Mouse (Mus musculus): Measurements from ENCODE around the gene Slit1. TPM values are rescaled to one million over a fixed set of nuclear protein-coding genes. Genes with fewer than 3 reads are reported as not detected.

Slit1 gene
- polyA plus RNA-seq, 1 experiment from 2014 or later, result 0.97 TPM

GRCm38 (mm10) chr19:41672836-41673235, 70.6 kb downstream of the Slit1 start:
- Histone ChIP-seq H3K9me3 (replicated peaks; ENCODE audit: control insufficient read depth, low read length) (no peaks in the 10 kb centered on the region), H3K27ac (ENCODE audit: low read length) (no peak overlapping the region), H3K4me3 (replicated peaks; ENCODE audit: low read length) (no peak overlapping the region), H3K4me2 (ENCODE audit: low read depth, low read length) (no peak overlapping the region), H3K4me1 (ENCODE audit: control insufficient read depth, insufficient read depth, low read length) (no peaks in the 10 kb centered on the region), H3K27me3 (ENCODE audit: control insufficient read depth, insufficient read depth, low read length) (no peaks in the 10 kb centered on the region; the same call in 1 of the 2 replicates), H3K36me3 (ENCODE audit: control insufficient read depth, insufficient read depth, low read length) (no peaks in the 10 kb centered on the region), H3K9ac (ENCODE audit: low read length) (no peak overlapping the region)
- no peak for ATAC-seq (ENCODE audit: insufficient read depth, low FRiP score)
- 56% methylated on average over 4 of the region's 4 CpGs for WGBS

GRCm38 (mm10) chr19:41670931-41671330, 72.5 kb downstream of the Slit1 start:
- ATAC-seq (ENCODE audit: insufficient read depth, low FRiP score), result no peak
- no peak overlapping the region for H3K4me3 ChIP-seq (replicated peaks; ENCODE audit: low read length)
- no peaks in the 10 kb centered on the region for H3K4me1 ChIP-seq (ENCODE audit: control insufficient read depth, insufficient read depth, low read length)
- H3K9me3 ChIP-seq (replicated peaks; ENCODE audit: control insufficient read depth, low read length), result no peaks in the 10 kb centered on the region
- no peak overlapping the region for H3K9ac ChIP-seq (ENCODE audit: low read length)
- WGBS, result 50% methylated on average over 7 of the region's 7 CpGs
- no peak overlapping the region for H3K27ac ChIP-seq (ENCODE audit: low read length)
- peaks cover 5% of the 10 kb centered on the region; the same call in 1 of the 2 replicates for H3K27me3 ChIP-seq (ENCODE audit: control insufficient read depth, insufficient read depth, low read length)
- H3K36me3 ChIP-seq (ENCODE audit: control insufficient read depth, insufficient read depth, low read length), result no peaks in the 10 kb centered on the region
- no peak overlapping the region for H3K4me2 ChIP-seq (ENCODE audit: low read depth, low read length)

GRCm38 (mm10) chr19:41670473-41670872, 73.0 kb downstream of the Slit1 start:
- 32% methylated on average over 5 of the region's 5 CpGs for WGBS

GRCm38 (mm10) chr19:41669747-41670342, 73.6 kb downstream of the Slit1 start:
- no peak for ATAC-seq (ENCODE audit: insufficient read depth, low FRiP score)

More at GRCm38 (mm10) chr19:41670473-41670872, 73.0 kb downstream of the Slit1 start:
- no peak overlapping the region for H3K4me2 ChIP-seq (ENCODE audit: low read depth, low read length)
- no peak overlapping the region for H3K4me3 ChIP-seq (replicated peaks; ENCODE audit: low read length)
- ATAC-seq (ENCODE audit: insufficient read depth, low FRiP score), result no peak
- H3K9ac ChIP-seq (ENCODE audit: low read length), result no peak overlapping the region
- H3K4me1 ChIP-seq (ENCODE audit: control insufficient read depth, insufficient read depth, low read length), result no peaks in the 10 kb centered on the region
- H3K36me3 ChIP-seq (ENCODE audit: control insufficient read depth, insufficient read depth, low read length), result no peaks in the 10 kb centered on the region
- H3K27me3 ChIP-seq (ENCODE audit: control insufficient read depth, insufficient read depth, low read length), result peaks cover 5% of the 10 kb centered on the region; the same call in 1 of the 2 replicates
- H3K27ac ChIP-seq (ENCODE audit: low read length), result no peak overlapping the region
- no peaks in the 10 kb centered on the region for H3K9me3 ChIP-seq (replicated peaks; ENCODE audit: control insufficient read depth, low read length)

GRCm38 (mm10) chr19:41667591-41667990, 75.9 kb downstream of the Slit1 start:
- Histone ChIP-seq H3K9ac (ENCODE audit: low read length) (no peak overlapping the region), H3K4me1 (ENCODE audit: control insufficient read depth, insufficient read depth, low read length) (no peaks in the 10 kb centered on the region), H3K36me3 (ENCODE audit: control insufficient read depth, insufficient read depth, low read length) (no peaks in the 10 kb centered on the region), H3K27me3 (ENCODE audit: control insufficient read depth, insufficient read depth, low read length) (peaks cover 5% of the 10 kb centered on the region; the same call in 1 of the 2 replicates), H3K27ac (ENCODE audit: low read length) (no peak overlapping the region), H3K4me3 (replicated peaks; ENCODE audit: low read length) (no peak overlapping the region), H3K4me2 (ENCODE audit: low read depth, low read length) (no peak overlapping the region), H3K9me3 (replicated peaks; ENCODE audit: control insufficient read depth, low read length) (no peaks in the 10 kb centered on the region)
- ATAC-seq (ENCODE audit: insufficient read depth, low FRiP score), result no peak
- WGBS, result 31% methylated on average over 6 of the region's 6 CpGs

More at GRCm38 (mm10) chr19:41669747-41670342, 73.6 kb downstream of the Slit1 start:
- 27% methylated on average over 12 of the region's 12 CpGs for WGBS
- H3K4me1 ChIP-seq (ENCODE audit: control insufficient read depth, insufficient read depth, low read length), result no peaks in the 10 kb centered on the region
- no peak overlapping the region for H3K4me2 ChIP-seq (ENCODE audit: low read depth, low read length)
- no peak overlapping the region for H3K9ac ChIP-seq (ENCODE audit: low read length)
- H3K4me3 ChIP-seq (replicated peaks; ENCODE audit: low read length), result no peak overlapping the region
- no peaks in the 10 kb centered on the region for H3K9me3 ChIP-seq (replicated peaks; ENCODE audit: control insufficient read depth, low read length)
- H3K36me3 ChIP-seq (ENCODE audit: control insufficient read depth, insufficient read depth, low read length), result no peaks in the 10 kb centered on the region
- H3K27ac ChIP-seq (ENCODE audit: low read length), result no peak overlapping the region
- peaks cover 5% of the 10 kb centered on the region; the same call in 1 of the 2 replicates for H3K27me3 ChIP-seq (ENCODE audit: control insufficient read depth, insufficient read depth, low read length)

GRCm38 (mm10) chr19:41665941-41666340, 77.5 kb downstream of the Slit1 start:
- H3K4me2 ChIP-seq (ENCODE audit: low read depth, low read length), result no peak overlapping the region
- WGBS, result 43% methylated on average over 4 of the region's 4 CpGs
- H3K27me3 ChIP-seq (ENCODE audit: control insufficient read depth, insufficient read depth, low read length), result peaks cover 5% of the 10 kb centered on the region; the same call in 1 of the 2 replicates
- H3K27ac ChIP-seq (ENCODE audit: low read length), result no peak overlapping the region
- no peak overlapping the region for H3K4me3 ChIP-seq (replicated peaks; ENCODE audit: low read length)
- H3K36me3 ChIP-seq (ENCODE audit: control insufficient read depth, insufficient read depth, low read length), result no peaks in the 10 kb centered on the region
- no peak for ATAC-seq (ENCODE audit: insufficient read depth, low FRiP score)
- no peaks in the 10 kb centered on the region for H3K4me1 ChIP-seq (ENCODE audit: control insufficient read depth, insufficient read depth, low read length)
- no peak overlapping the region for H3K9ac ChIP-seq (ENCODE audit: low read length)
- H3K9me3 ChIP-seq (replicated peaks; ENCODE audit: control insufficient read depth, low read length), result no peaks in the 10 kb centered on the region

GRCm38 (mm10) chr19:41663506-41664242, 79.8 kb downstream of the Slit1 start:
- H3K4me1 ChIP-seq (ENCODE audit: control insufficient read depth, insufficient read depth, low read length), result no peaks in the 10 kb centered on the region
- H3K27me3 ChIP-seq (ENCODE audit: control insufficient read depth, insufficient read depth, low read length), result peaks cover 5% of the 10 kb centered on the region; the same call in 1 of the 2 replicates
- no peak for ATAC-seq (ENCODE audit: insufficient read depth, low FRiP score)
- 17% methylated on average over 13 of the region's 13 CpGs for WGBS
- no peak overlapping the region for H3K4me2 ChIP-seq (ENCODE audit: low read depth, low read length)
- no peak overlapping the region for H3K4me3 ChIP-seq (replicated peaks; ENCODE audit: low read length)
- H3K36me3 ChIP-seq (ENCODE audit: control insufficient read depth, insufficient read depth, low read length), result no peaks in the 10 kb centered on the region
- H3K9ac ChIP-seq (ENCODE audit: low read length), result no peak overlapping the region
- no peak overlapping the region for H3K27ac ChIP-seq (ENCODE audit: low read length)
- no peaks in the 10 kb centered on the region for H3K9me3 ChIP-seq (replicated peaks; ENCODE audit: control insufficient read depth, low read length)

- H3K4me3 ChIP-seq (replicated peaks; ENCODE audit: low read length), result no peak overlapping the region
- no peaks in the 10 kb centered on the region for H3K4me1 ChIP-seq (ENCODE audit: control insufficient read depth, insufficient read depth, low read length)
- no peak overlapping the region for H3K27ac ChIP-seq (ENCODE audit: low read length)
- ATAC-seq (ENCODE audit: insufficient read depth, low FRiP score), result no peak
- H3K36me3 ChIP-seq (ENCODE audit: control insufficient read depth, insufficient read depth, low read length), result no peaks in the 10 kb centered on the region
- H3K4me2 ChIP-seq (ENCODE audit: low read depth, low read length), result no peak overlapping the region
- no peak overlapping the region for H3K9ac ChIP-seq (ENCODE audit: low read length)
- WGBS, result 67% methylated on average over 13 of the region's 13 CpGs
- H3K9me3 ChIP-seq (replicated peaks; ENCODE audit: control insufficient read depth, low read length), result no peaks in the 10 kb centered on the region
- peaks cover 8% of the 10 kb centered on the region for H3K27me3 ChIP-seq (ENCODE audit: control insufficient read depth, insufficient read depth, low read length)
Measured at GRCm38 (mm10) chr19:41661466-41661865, 82.0 kb downstream of the Slit1 start.

- no peaks in the 10 kb centered on the region for H3K36me3 ChIP-seq (ENCODE audit: control insufficient read depth, insufficient read depth, low read length)
- no peak overlapping the region for H3K4me2 ChIP-seq (ENCODE audit: low read depth, low read length)
- ATAC-seq (ENCODE audit: insufficient read depth, low FRiP score), result no peak
- H3K27me3 ChIP-seq (ENCODE audit: control insufficient read depth, insufficient read depth, low read length), result peaks cover 8% of the 10 kb centered on the region
- 18% methylated on average over 4 of the region's 4 CpGs for WGBS
- no peaks in the 10 kb centered on the region for H3K9me3 ChIP-seq (replicated peaks; ENCODE audit: control insufficient read depth, low read length)
- H3K4me3 ChIP-seq (replicated peaks; ENCODE audit: low read length), result no peak overlapping the region
- no peak overlapping the region for H3K9ac ChIP-seq (ENCODE audit: low read length)
- H3K4me1 ChIP-seq (ENCODE audit: control insufficient read depth, insufficient read depth, low read length), result no peaks in the 10 kb centered on the region
- H3K27ac ChIP-seq (ENCODE audit: low read length), result no peak overlapping the region
Measured at GRCm38 (mm10) chr19:41660999-41661374, 82.5 kb downstream of the Slit1 start.
